Mouse (Mus musculus) hindlimb bud, embryonic 11.5 days (tissue): ENCODE measurements around the gene Exoc2.

Source experiments
- DNase-seq: peaks from one replicate; pipeline ENCODE4 v3.0.0-alpha.2; 2012; ENCODE audit warnings: low read depth, low spot score; ENCODE audit errors: extremely low spot score

Exoc2 gene

GRCm38 (mm10) chr13:30833476-30834149 lies 140.3 kb downstream of the Exoc2 start:
- DNase-seq = no peak

- no peak for DNase-seq
These were observed 142.5 kb downstream of the Exoc2 start for GRCm38 (mm10) chr13:30831369-30831768.

- DNase-seq = no peak
These were observed 147.4 kb downstream of the Exoc2 start for GRCm38 (mm10) chr13:30826511-30826910.

- no peak for DNase-seq
These were observed 149.0 kb downstream of the Exoc2 start for GRCm38 (mm10) chr13:30824903-30825302.

GRCm38 (mm10) chr13:30820555-30820954 lies 153.3 kb downstream of the Exoc2 start:
- no peak for DNase-seq

- DNase-seq = no peak
These were observed 154.0 kb downstream of the Exoc2 start for GRCm38 (mm10) chr13:30819891-30820290.

GRCm38 (mm10) chr13:30817436-30817835 lies 156.5 kb downstream of the Exoc2 start:
- no peak for DNase-seq

GRCm38 (mm10) chr13:30814256-30814655 lies 159.6 kb downstream of the Exoc2 start:
- no peak for DNase-seq

GRCm38 (mm10) chr13:30813464-30813863 lies 160.4 kb downstream of the Exoc2 start:
- no peak for DNase-seq

GRCm38 (mm10) chr13:30809240-30809639 lies 164.7 kb downstream of the Exoc2 start:
- no peak for DNase-seq

GRCm38 (mm10) chr13:30802336-30802955 lies 171.4 kb downstream of the Exoc2 start:
- DNase-seq = no peak

- no peak for DNase-seq
These were observed 172.0 kb downstream of the Exoc2 start for GRCm38 (mm10) chr13:30801886-30802285.

GRCm38 (mm10) chr13:30795960-30796359 lies 177.9 kb downstream of the Exoc2 start:
- no peak for DNase-seq

GRCm38 (mm10) chr13:30793616-30794015 lies 180.3 kb downstream of the Exoc2 start:
- no peak for DNase-seq

GRCm38 (mm10) chr13:30793196-30793595 lies 180.7 kb downstream of the Exoc2 start:
- DNase-seq = no peak

GRCm38 (mm10) chr13:30792741-30793140 lies 181.2 kb downstream of the Exoc2 start:
- DNase-seq = no peak

GRCm38 (mm10) chr13:30792308-30792707 lies 181.6 kb downstream of the Exoc2 start:
- no peak for DNase-seq

- DNase-seq = no peak
These were observed 183.9 kb downstream of the Exoc2 start for GRCm38 (mm10) chr13:30790016-30790415.

GRCm38 (mm10) chr13:30788421-30788820 lies 185.5 kb downstream of the Exoc2 start:
- no peak for DNase-seq

GRCm38 (mm10) chr13:30787960-30788359 lies 185.9 kb downstream of the Exoc2 start:
- no peak for DNase-seq

- no peak for DNase-seq
These were observed 186.3 kb downstream of the Exoc2 start for GRCm38 (mm10) chr13:30787556-30787955.

- DNase-seq = no peak
These were observed 186.9 kb downstream of the Exoc2 start for GRCm38 (mm10) chr13:30787036-30787320.
